Mouse (Mus musculus) embryonic facial prominence, embryonic 13.5 days (tissue): ENCODE results near the gene Il34. TPM values are rescaled to one million over a fixed set of nuclear protein-coding genes. Genes with fewer than 3 reads are reported as not detected.

Experiments
- ATAC-seq: fragments of 200-750 bp; cut with Nextera tagmentation; 2 replicates; pipeline ENCODE4 v1.8.0; 2017; ENCODE audit warnings: low read depth; ENCODE audit not compliant: insufficient number of reproducible peaks, insufficient read depth, low FRiP score, low TSS enrichment
- H3K27ac ChIP-seq: fragments of 300-500 bp; sonication (generic); 2 replicates; pipeline ENCODE4 v1.5.1; 2015; ENCODE audit warnings: moderate library complexity, mild to moderate bottlenecking, inconsistent platforms
- H3K27me3 ChIP-seq: fragments of 300-500 bp; sonication (generic); 2 replicates; pipeline ENCODE4 v1.6.1; 2015; ENCODE audit warnings: mild to moderate bottlenecking, inconsistent platforms
- H3K36me3 ChIP-seq: fragments of 300-500 bp; sonication (generic); 2 replicates; pipeline ENCODE4 v1.6.1; 2015; ENCODE audit warnings: mild to moderate bottlenecking, inconsistent platforms
- H3K4me1 ChIP-seq: fragments of 300-500 bp; sonication (generic); 2 replicates; pipeline ENCODE4 v1.6.1; 2015; ENCODE audit warnings: inconsistent platforms
- H3K4me2 ChIP-seq: fragments of 300-500 bp; sonication (generic); 2 replicates; pipeline ENCODE4 v1.6.1; 2015; ENCODE audit warnings: moderate library complexity, mild to moderate bottlenecking, inconsistent platforms
- H3K4me3 ChIP-seq: fragments of 300-500 bp; sonication (generic); 2 replicates; pipeline ENCODE4 v1.5.1; 2015; ENCODE audit warnings: mild to moderate bottlenecking, inconsistent platforms
- H3K9ac ChIP-seq: fragments of 300-500 bp; sonication (generic); 2 replicates; pipeline ENCODE4 v1.6.1; 2015; ENCODE audit warnings: mild to moderate bottlenecking, inconsistent platforms
- H3K9me3 ChIP-seq: fragments of 300-500 bp; sonication (generic); 2 replicates; pipeline ENCODE4 v1.6.1; 2016; ENCODE audit warnings: inconsistent platforms
- WGBS: fragments of 180-500 bp; shearing (Covaris S2); methylation state at CpG from one replicate; pipeline ENCODE4 v1.1.7; 2015; ENCODE audit warnings: mixed read lengths; 5-methylcytosine and 5-hydroxymethylcytosine counted together
- polyA plus RNA-seq: library from polyadenylated mRNA; unstranded; fragments of >200 nt; fragmentation: Nextera tagmentation; extraction: Ambion mirVana; gene quantifications from 2 replicates; pipeline ENCODE4 v1.2.1, GENCODE M21; 2015

Gene Il34
- polyA plus RNA-seq, 1 experiment from 2014 or later, result 0.60 TPM

DNA sequence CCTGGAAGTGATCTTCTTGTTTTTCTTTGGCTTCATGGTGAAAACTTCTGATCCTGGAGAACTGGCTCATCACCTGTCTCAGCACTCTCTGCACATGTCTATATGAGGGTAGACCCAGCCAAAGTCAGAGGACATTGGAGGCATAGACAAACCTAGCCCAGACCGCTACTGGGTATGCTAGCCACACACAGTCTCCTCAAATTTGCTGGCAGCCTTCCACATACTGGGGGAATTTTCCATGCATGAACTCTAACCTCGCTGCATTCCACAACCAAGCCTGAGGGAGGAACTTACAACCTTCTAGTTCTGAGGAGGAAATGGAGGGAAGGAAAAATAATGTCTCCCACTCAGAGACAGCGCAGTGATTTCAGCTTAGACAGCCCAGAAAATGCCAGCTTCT, 31.7 kb downstream of the Il34 start:
- 55% methylated on average over 3 of the region's 3 CpGs for WGBS
- H3K27me3 ChIP-seq, result no peaks in the 10 kb centered on the region
- no peak overlapping the region for H3K4me3 ChIP-seq
- H3K27ac ChIP-seq, result no peak overlapping the region
- H3K9me3 ChIP-seq, result no peaks in the 10 kb centered on the region
- no peak for ATAC-seq
- no peaks in the 10 kb centered on the region for H3K36me3 ChIP-seq
- H3K9ac ChIP-seq, result no peak overlapping the region
- peaks cover 6% of the 10 kb centered on the region; the same call in 1 of the 2 replicates for H3K4me1 ChIP-seq
- H3K4me2 ChIP-seq, result no peak overlapping the region

- no peaks in the 10 kb centered on the region for H3K27me3 ChIP-seq
- H3K36me3 ChIP-seq, result no peaks in the 10 kb centered on the region
- no peak overlapping the region for H3K9ac ChIP-seq
- no peak overlapping the region for H3K27ac ChIP-seq
- peaks cover 6% of the 10 kb centered on the region; the same call in 1 of the 2 replicates for H3K4me1 ChIP-seq
- H3K4me2 ChIP-seq, result no peak overlapping the region
- no peaks in the 10 kb centered on the region for H3K9me3 ChIP-seq
- 69% methylated on average over 7 of the region's 7 CpGs for WGBS
- H3K4me3 ChIP-seq, result no peak overlapping the region
- no peak for ATAC-seq
These were observed 33.3 kb downstream of the Il34 start for GRCm38 (mm10) chr8:110772452-110772851.

DNA sequence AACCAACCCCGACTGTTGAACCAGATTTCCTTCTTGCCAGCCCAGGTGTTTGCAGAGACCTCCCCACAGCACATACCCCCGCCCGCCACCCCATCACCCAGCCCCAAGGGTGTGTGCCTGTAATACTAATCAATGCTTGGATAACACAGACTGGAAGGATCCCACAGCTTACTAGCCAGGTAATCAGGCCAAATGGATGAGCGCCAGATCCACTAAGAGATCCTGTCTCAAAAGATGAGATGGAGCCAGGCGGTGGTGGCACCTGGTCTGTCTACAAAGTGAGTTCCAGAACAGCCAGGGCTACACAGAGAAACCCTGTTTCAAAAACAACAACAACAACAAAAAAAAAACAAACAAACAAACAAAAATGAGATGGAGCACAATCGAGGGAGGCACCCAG, 38.5 kb downstream of the Il34 start:
- Histone ChIP-seq H3K27me3 (no peaks in the 10 kb centered on the region), H3K9ac (no peak overlapping the region), H3K4me3 (no peak overlapping the region), H3K36me3 (no peaks in the 10 kb centered on the region), H3K9me3 (no peaks in the 10 kb centered on the region), H3K27ac (no peak overlapping the region), H3K4me1 (no peaks in the 10 kb centered on the region; the same call in 1 of the 2 replicates), H3K4me2 (no peak overlapping the region)
- no peak for ATAC-seq
- WGBS, result 91% methylated on average over 6 of the region's 6 CpGs

DNA sequence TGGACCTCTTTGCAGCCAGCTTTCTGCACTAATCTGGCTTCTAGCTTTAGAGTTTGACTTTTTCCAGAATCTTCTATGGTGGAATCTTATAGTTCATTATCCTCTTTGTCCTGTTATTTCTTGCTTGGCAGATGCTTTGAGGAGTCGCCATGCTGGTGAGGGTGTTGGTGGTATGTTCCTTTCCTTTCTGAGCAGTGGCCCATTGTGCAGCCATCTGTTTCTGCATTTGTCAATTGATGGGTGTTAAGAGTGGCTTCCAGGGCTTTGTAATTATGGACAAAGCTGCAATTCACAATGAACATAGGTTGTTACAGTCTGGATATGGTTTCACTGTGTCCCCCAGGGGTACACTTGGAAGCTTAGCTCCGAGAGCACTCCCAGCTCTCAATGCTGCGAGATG, 41.1 kb downstream of the Il34 start:
- H3K4me1 ChIP-seq, result peaks cover 4% of the 10 kb centered on the region; the same call in 1 of the 2 replicates
- no peak overlapping the region for H3K4me2 ChIP-seq
- ATAC-seq, result no peak
- no peaks in the 10 kb centered on the region for H3K36me3 ChIP-seq
- no peak overlapping the region for H3K4me3 ChIP-seq
- WGBS, result 68% methylated on average over 3 of the region's 3 CpGs
- no peak overlapping the region for H3K27ac ChIP-seq
- H3K27me3 ChIP-seq, result no peaks in the 10 kb centered on the region
- H3K9me3 ChIP-seq, result no peaks in the 10 kb centered on the region
- no peak overlapping the region for H3K9ac ChIP-seq

DNA sequence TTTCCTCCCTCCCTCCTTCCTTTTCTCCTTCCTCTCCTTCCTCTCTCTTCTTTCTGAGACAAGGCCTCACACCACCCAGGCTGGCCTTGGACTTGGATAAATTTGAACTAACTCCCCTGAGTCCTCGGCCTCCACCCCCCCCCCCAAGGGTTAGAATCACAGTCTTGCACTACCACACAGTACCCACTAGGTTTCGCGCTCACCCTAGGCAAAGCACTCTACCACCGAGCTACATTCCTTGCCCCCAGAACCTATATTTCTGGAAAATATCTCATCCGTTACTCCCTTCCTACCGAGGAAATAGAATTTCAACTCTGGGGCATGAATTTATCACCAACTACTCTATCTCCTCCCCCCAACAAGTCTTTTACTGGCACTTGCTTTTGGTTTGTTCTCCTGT, 43.7 kb downstream of the Il34 start:
- Histone ChIP-seq H3K27me3 (no peaks in the 10 kb centered on the region), H3K4me3 (no peak overlapping the region), H3K9ac (no peak overlapping the region), H3K9me3 (no peaks in the 10 kb centered on the region), H3K4me2 (no peak overlapping the region), H3K36me3 (no peaks in the 10 kb centered on the region), H3K4me1 (peaks cover 4% of the 10 kb centered on the region; the same call in 1 of the 2 replicates), H3K27ac (no peak overlapping the region)
- no peak for ATAC-seq
- 55% methylated on average over 6 of the region's 6 CpGs for WGBS

- 61% methylated on average over 5 of the region's 5 CpGs for WGBS
- no peak overlapping the region for H3K9ac ChIP-seq
- ATAC-seq, result no peak
- no peaks in the 10 kb centered on the region for H3K36me3 ChIP-seq
- H3K4me1 ChIP-seq, result peaks cover 4% of the 10 kb centered on the region; the same call in 1 of the 2 replicates
- no peak overlapping the region for H3K27ac ChIP-seq
- no peaks in the 10 kb centered on the region for H3K9me3 ChIP-seq
- H3K4me2 ChIP-seq, result no peak overlapping the region
- H3K4me3 ChIP-seq, result no peak overlapping the region
- no peaks in the 10 kb centered on the region for H3K27me3 ChIP-seq
These were observed 44.5 kb downstream of the Il34 start for GRCm38 (mm10) chr8:110761185-110761584.

- H3K9ac ChIP-seq, result no peak overlapping the region
- ATAC-seq, result no peak
These were observed 45.3 kb downstream of the Il34 start for GRCm38 (mm10) chr8:110760280-110760940.

DNA sequence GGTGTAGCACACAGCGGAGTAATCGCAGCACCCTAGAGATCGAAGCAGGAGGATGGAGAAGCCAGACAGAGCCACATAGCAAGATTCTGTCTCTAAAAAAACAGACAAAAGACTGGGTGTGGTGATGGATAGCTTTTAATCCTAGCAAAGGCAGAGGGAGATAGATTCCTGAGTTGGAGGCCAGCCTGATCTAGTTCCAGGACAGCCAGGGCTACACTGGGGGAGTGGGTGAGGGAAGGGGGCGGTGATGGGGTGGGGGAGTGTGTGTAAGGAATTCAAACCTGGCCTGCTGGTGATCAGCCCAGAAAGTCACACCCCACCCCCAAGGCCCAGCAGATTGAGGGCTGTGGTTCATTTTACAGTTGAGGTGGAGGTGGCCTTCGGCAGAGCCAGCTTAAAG, 49.5 kb downstream of the Il34 start:
- 77% methylated on average over 5 of the region's 5 CpGs for WGBS
- ATAC-seq, result no peak
- Histone ChIP-seq H3K9me3 (no peaks in the 10 kb centered on the region), H3K4me1 (peaks cover 15% of the 10 kb centered on the region), H3K27me3 (no peaks in the 10 kb centered on the region), H3K36me3 (no peaks in the 10 kb centered on the region), H3K4me2 (no peak overlapping the region), H3K27ac (no peak overlapping the region), H3K4me3 (no peak overlapping the region), H3K9ac (no peak overlapping the region)

More at GRCm38 (mm10) chr8:110760280-110760940, 45.3 kb downstream of the Il34 start:
- H3K4me1 ChIP-seq, result peaks cover 5% of the 10 kb centered on the region; the same call in 1 of the 2 replicates
- H3K4me3 ChIP-seq, result no peak overlapping the region
- no peak overlapping the region for H3K27ac ChIP-seq
- WGBS, result 73% methylated on average over 7 of the region's 7 CpGs
- H3K4me2 ChIP-seq, result no peak overlapping the region
- no peaks in the 10 kb centered on the region for H3K9me3 ChIP-seq
- H3K27me3 ChIP-seq, result no peaks in the 10 kb centered on the region
- H3K36me3 ChIP-seq, result no peaks in the 10 kb centered on the region

DNA sequence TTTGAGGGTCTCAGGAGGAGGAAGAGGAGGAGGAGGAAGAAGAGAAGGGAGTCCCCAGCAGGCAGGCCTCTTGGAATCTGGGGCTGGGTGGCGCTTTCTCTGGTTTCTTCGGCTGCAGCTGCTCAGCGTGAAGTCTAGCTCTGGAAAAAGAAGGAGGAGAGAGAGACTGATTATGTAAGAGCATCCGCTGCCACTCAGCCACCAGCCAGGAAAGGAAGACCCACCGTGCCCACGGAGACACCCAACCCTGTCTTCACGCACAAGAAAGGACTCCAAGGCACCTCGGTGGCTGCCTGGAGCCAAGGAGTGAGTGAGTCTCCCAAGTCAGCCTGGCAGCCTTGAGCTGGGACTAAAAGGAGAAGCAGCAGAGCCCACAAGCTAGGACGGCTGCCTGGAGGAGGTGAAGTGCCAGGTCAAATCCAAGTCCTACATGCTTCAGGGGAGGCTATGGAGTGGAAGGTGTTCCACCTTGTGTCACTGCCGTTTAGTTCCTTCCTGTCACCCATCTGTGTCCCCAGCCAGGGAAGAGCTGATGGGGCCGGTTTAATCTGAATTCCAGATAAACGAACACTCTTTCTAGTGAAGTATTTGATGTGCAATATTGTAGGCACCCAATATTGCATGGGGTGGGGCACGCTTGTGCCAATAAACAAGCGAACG, 50.1 kb downstream of the Il34 start:
- WGBS, result 54% methylated on average over 15 of the region's 15 CpGs
- H3K9me3 ChIP-seq, result no peaks in the 10 kb centered on the region
- no peak overlapping the region; the same call in 1 of the 2 replicates for H3K27ac ChIP-seq
- H3K9ac ChIP-seq, result 0 out of 2 replicates have a peak overlapping the region, but pooled peaks have one; percentile 28
- H3K27me3 ChIP-seq, result no peaks in the 10 kb centered on the region
- no peak overlapping the region for H3K4me3 ChIP-seq
- H3K4me2 ChIP-seq, result no peak overlapping the region
- no peaks in the 10 kb centered on the region for H3K36me3 ChIP-seq
- peaks cover 12% of the 10 kb centered on the region for H3K4me1 ChIP-seq
- ATAC-seq, result no peak

DNA sequence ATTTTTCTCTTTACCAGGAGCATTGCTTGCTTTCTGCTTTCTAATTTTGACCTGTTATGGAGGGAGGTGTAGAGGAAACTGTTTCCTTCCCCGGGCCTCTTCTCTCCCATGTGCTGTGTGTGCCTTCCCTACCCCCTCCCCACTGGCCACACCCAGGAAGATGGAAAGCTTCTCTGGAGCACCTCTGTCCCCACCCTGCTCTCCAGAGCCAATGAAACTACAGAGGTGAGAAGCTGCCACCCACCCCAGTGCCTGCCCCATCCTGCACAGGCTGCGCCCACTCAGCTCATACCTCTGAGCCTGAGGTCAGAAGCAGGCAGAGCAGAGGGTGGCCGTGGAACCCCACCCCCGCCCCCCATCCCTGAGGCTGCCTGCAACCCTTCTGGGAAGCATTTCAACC, 51.0 kb downstream of the Il34 start:
- Histone ChIP-seq H3K9me3 (no peaks in the 10 kb centered on the region), H3K4me2 (no peak overlapping the region), H3K36me3 (no peaks in the 10 kb centered on the region), H3K27ac (no peak overlapping the region), H3K4me1 (peaks cover 12% of the 10 kb centered on the region), H3K9ac (no peak overlapping the region), H3K4me3 (no peak overlapping the region), H3K27me3 (no peaks in the 10 kb centered on the region)
- ATAC-seq, result no peak; the same call in 1 of the 2 replicates
- 39% methylated on average over 4 of the region's 4 CpGs for WGBS

DNA sequence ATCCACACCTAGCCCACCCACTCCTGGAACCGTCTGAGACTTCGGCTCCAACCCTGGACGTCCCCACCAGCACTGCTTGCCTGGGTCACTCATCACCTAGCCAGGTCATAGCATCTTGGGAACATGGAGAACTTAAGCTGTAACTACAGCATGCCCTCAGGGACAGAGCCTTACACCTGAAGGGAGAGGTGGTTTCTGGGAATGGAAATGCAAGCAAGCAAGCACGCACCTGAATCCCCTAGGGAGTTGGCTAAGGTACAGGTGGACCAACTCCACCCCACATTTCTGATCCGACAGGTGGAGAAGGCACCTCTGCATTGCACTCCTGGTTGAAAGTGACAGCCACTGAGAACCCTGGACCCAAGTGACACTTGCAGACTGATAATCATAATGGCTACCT, 54.2 kb downstream of the Il34 start:
- Histone ChIP-seq H3K27me3 (no peaks in the 10 kb centered on the region), H3K9ac (no peak overlapping the region), H3K36me3 (no peaks in the 10 kb centered on the region), H3K27ac (no peak overlapping the region), H3K4me2 (no peak overlapping the region), H3K4me3 (no peak overlapping the region), H3K9me3 (no peaks in the 10 kb centered on the region), H3K4me1 (peaks cover 12% of the 10 kb centered on the region)
- ATAC-seq, result no peak
- 79% methylated on average over 5 of the region's 5 CpGs for WGBS

DNA sequence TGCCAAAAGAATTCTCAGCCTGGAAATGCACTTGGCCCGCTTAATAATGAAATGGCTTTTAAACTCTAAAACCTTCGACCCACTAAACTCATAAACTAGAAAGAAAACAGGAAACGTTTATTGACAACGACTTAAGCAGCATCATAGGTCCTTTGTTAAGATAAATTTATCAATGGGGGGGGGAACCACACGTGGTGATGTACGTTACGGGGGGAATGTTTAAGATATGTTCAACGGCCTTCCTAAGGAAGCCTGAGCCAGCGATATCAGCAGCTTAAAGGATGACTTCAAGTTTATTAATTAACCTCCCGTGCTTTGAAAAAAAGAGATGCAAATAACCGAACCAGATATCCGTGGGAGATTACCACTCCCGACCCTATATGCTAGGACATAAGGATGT, 55.5 kb downstream of the Il34 start:
- no peak overlapping the region for H3K4me3 ChIP-seq
- H3K36me3 ChIP-seq, result no peaks in the 10 kb centered on the region
- H3K9me3 ChIP-seq, result no peaks in the 10 kb centered on the region
- no peak overlapping the region for H3K9ac ChIP-seq
- H3K27ac ChIP-seq, result no peak overlapping the region
- 48% methylated on average over 13 of the region's 13 CpGs for WGBS
- no peaks in the 10 kb centered on the region for H3K27me3 ChIP-seq
- H3K4me2 ChIP-seq, result no peak overlapping the region
- H3K4me1 ChIP-seq, result peaks cover 10% of the 10 kb centered on the region
- no peak for ATAC-seq
